In genomic region chr8:123384883-123385540, GRCm38 (mm10) we compare ENCODE assay signal across 1 mouse cellular context.
TF ChIP-seq lines count a peak whose summit lies in the region.

No protein-coding gene starts in this region.

TF ChIP-seq in CH12.LX, 34 proteins besides CTCF, POLR2A, EP300 and RAD21 (continued from another document):
- TF ChIP-seq POLR2AphosphoS2 (IDR thresholded peaks at IDR 0.05; ENCODE audit: low read depth, low read length) (no peak), PAX5 (IDR thresholded peaks at IDR 0.05; ENCODE audit: low read length) (no peak), BHLHE40 (IDR thresholded peaks at IDR 0.05; ENCODE audit: low read depth, low read length) (no peak), KAT2A (IDR thresholded peaks at IDR 0.05; ENCODE audit: insufficient replicate concordance, low read length) (no peak), NRF1 (IDR thresholded peaks at IDR 0.05; ENCODE audit: low read depth, low read length) (no peak), USF1 (IDR thresholded peaks at IDR 0.05; ENCODE audit: low read depth, low read length) (no peak), MAZ (IDR thresholded peaks at IDR 0.05; ENCODE audit: low read depth, low read length) (no peak), ZKSCAN1 (IDR thresholded peaks at IDR 0.05; ENCODE audit: borderline replicate concordance, low read depth, low read length) (no peak), ELF1 (IDR thresholded peaks at IDR 0.05; ENCODE audit: low read depth, low read length) (no peak)
TF ChIP-seq in CH12.LX: peak in this region for 0.
